Mouse (Mus musculus) ovary, postnatal 36 days (tissue): ENCODE results near the gene Trafd1.
"Not testable (repeated sequence)": the region's sequence is repeated elsewhere in the genome, so short reads cannot be mapped to it uniquely, and the experiment has no call there.

Experiments used
- DNase-seq: peaks from one replicate; pipeline ENCODE4 v3.0.0; 2022; ENCODE audit warnings: low spot score, mixed read lengths

Gene Trafd1

GRCm38 (mm10) chr5:121384757-121385460 is 523 bp downstream of the Trafd1 start:
- DNase-seq, result no peak

- DNase-seq, result no peak
These were observed 1.3 kb downstream of the Trafd1 start for GRCm38 (mm10) chr5:121383857-121384756.

- no peak for DNase-seq
These were observed 4.7 kb downstream of the Trafd1 start for GRCm38 (mm10) chr5:121380692-121381091.

GRCm38 (mm10) chr5:121378678-121379256 is 6.7 kb downstream of the Trafd1 start:
- no peak for DNase-seq

- not testable (repeated sequence) for DNase-seq
These were observed 8.5 kb downstream of the Trafd1 start for GRCm38 (mm10) chr5:121376972-121377371.

GRCm38 (mm10) chr5:121374790-121375189 is 10.6 kb downstream of the Trafd1 start:
- DNase-seq, result no peak

GRCm38 (mm10) chr5:121371712-121372111 is 13.7 kb downstream of the Trafd1 start:
- DNase-seq, result no peak

GRCm38 (mm10) chr5:121367255-121367654 is 18.2 kb downstream of the Trafd1 start:
- DNase-seq, result no peak

GRCm38 (mm10) chr5:121366449-121367225 is 18.8 kb downstream of the Trafd1 start:
- DNase-seq, result no peak

GRCm38 (mm10) chr5:121363441-121363840 is 22.0 kb downstream of the Trafd1 start:
- no peak for DNase-seq

GRCm38 (mm10) chr5:121361696-121362095 is 23.7 kb downstream of the Trafd1 start:
- DNase-seq, result no peak

- DNase-seq, result no peak
These were observed 26.2 kb downstream of the Trafd1 start for GRCm38 (mm10) chr5:121359229-121359628.

- no peak for DNase-seq
These were observed 41.4 kb downstream of the Trafd1 start for GRCm38 (mm10) chr5:121343997-121344396.

GRCm38 (mm10) chr5:121342490-121342889 is 42.9 kb downstream of the Trafd1 start:
- no peak for DNase-seq

- no peak for DNase-seq
These were observed 44.4 kb downstream of the Trafd1 start for GRCm38 (mm10) chr5:121340965-121341473.

GRCm38 (mm10) chr5:121339507-121340230 is 45.8 kb downstream of the Trafd1 start:
- DNase-seq, result no peak

- no peak for DNase-seq
These were observed 48.7 kb downstream of the Trafd1 start for GRCm38 (mm10) chr5:121336776-121337175.

- DNase-seq, result no peak
These were observed 49.4 kb downstream of the Trafd1 start for GRCm38 (mm10) chr5:121336009-121336408.

GRCm38 (mm10) chr5:121335426-121335825 is 50.0 kb downstream of the Trafd1 start:
- DNase-seq, result no peak

GRCm38 (mm10) chr5:121334454-121334853 is 51.0 kb downstream of the Trafd1 start:
- DNase-seq, result no peak

- no peak for DNase-seq
These were observed 51.5 kb downstream of the Trafd1 start for GRCm38 (mm10) chr5:121333976-121334375.
